Mouse (Mus musculus) right cerebral cortex, postnatal 36 days (tissue): ENCODE results near the gene Zdhhc16.

Source experiments
- DNase-seq, 2 experiments: peaks; one replicate each; pipeline ENCODE4 v3.0.0; 2022; ENCODE audit warnings: low spot score in 2 of 2, mixed read lengths in 1 of 2

Gene Zdhhc16

DNA sequence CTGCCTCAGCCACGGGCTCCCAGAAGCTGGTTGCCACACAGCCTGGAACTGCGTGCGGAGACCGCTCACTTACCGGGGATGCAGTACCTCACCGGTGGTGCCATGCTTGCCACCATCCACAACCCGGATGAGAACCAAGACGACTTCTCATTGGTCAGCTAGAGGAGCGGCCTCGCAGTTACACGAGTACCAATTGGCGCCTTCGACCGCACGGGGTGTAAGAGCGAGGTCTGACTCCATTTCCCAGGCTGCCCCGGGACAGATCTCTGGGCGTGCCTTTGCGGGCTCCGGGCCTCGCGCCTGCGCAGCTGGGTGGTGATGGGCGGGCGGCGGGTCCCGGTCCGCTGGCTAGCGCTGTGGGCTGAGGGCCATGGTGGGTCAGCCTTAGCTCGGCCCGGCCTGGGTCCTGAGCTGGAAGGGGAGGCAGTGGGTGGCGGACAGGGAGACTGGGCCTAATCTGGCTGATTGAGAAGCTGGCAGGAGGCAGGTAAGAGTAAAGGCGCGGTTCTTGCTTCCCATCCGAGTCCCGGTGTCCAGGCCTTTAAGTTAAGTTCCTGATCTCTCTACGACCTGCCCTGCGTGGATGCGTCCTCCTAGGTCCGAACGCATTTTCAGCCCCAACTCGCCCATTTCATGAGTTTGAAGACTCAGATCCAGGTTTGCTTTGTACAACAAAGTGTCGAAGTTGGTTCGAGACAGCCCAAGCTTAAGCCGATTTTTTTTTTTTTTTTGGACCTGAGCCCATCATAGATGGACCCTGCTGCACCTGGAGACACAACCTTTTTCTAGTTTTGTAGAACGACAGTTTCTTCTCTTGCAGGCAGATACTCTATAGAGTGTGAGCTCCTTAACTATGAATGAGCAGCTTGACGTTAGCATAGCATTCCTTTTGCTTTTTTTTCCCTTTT is at the start of gene Zdhhc16, which contains the start of gene Exosc1:
Zdhhc16 (plus strand) TSS at position 302 of the 908 bp plus-strand sequence.
Exosc1 (minus strand) TSS at position 245 of the 908 bp plus-strand sequence.
- DNase-seq = peak; percentile 99

DNA sequence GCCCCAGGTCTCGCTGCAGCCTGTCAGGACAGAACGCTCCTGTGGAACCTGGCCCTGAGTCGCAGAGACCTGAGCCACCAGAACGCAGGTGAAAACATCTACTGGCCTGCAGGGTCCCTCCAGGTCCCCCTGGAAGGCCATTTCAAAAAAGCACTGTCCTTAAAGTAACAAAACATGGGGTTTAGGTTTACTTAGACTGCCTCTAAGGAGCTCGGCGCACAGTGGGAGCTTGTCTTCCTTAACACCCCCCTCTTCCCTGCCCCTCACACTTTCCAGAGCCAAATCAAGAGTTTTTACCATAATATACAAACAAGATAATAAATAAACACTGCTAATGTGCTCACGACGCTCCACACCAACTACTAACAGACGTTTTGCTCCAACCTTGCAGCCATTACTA is 49.4 kb upstream of the Zdhhc16 start:
- DNase-seq = no peak

DNA sequence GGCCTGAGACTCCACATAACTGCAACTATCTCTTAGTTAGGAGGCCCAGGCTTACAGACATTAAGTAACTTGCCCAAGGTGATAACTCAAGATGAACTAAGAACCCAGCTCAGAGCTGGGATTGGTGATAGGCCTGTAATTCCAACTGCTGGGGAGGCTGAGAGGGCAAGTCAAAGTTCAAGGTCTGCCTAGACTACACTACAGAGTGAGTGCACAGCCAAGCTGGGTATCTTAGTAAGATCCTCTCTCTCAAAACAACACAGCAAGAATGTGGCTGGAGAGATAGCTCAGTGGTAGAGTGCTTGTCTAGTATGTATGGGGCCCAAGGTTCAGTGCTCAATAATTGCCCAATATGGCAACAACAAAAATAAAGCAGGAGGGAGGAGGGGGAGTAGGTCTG is 45.1 kb upstream of the Zdhhc16 start:
- DNase-seq = no peak

DNA sequence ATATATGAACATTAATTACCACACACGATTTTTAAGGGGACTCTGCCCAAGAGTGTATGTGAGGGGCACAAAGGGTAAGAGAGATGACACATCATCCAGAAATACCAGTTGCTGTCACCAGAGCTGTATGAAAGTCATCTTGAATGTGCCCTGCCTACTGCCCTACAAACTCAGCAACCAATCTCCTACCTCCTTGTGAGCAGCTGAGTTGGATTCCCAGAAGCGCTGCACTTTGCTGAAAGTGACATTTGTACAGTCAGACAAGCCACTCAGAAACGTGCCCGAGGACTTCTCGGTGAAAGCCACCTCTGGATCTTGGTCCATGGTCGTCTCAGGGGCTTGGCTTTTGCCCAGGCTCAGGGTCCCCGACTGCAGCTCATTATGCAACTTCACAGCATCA is 38.3 kb upstream of the Zdhhc16 start:
- DNase-seq = no peak

DNA sequence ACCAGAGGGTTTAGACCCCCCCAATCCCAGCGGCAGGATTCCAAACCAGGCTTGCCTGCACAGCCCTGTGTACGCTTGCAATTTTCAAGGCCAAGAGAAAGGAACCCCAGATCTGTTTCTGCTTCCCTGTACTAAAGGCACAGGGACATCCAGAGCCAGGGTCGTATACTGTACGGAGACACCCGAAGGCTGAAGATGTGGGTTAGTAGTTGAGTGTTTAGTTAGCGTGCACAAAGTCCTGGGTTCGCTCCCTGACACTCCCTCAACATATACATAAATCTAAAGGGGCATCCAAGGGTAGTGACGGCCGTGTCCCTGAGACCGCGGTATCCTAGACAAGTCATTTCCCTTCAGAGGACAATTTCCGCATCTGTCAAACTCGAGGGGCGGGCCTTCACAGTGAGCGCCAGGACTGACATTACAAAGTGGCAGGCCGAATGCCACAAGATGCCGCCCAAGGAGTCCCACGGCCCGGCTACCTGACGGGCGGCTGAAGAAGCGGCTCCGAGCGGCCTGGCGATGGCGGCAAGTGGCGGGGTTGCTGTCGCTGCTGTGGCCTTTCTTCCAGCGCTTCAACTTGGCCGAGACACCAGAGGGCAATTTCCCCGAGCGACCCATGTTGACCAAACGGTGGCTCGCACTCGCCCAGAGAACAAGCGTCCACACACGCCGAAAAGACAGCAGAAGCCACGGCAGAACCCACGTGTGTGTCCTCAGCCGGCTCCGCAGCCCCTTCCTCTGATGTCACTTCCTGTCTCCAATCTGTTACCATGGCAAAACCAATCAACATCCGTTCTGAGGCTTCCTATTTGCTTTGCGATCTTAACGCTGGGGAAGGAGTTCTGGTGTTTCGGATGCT is 37.6 kb upstream of the Zdhhc16 start, which contains the start of gene Rrp12:
Rrp12 (minus strand) TSS at position 714 of the 859 bp plus-strand sequence.
- peak; percentile 74 to 86 for DNase-seq

DNA sequence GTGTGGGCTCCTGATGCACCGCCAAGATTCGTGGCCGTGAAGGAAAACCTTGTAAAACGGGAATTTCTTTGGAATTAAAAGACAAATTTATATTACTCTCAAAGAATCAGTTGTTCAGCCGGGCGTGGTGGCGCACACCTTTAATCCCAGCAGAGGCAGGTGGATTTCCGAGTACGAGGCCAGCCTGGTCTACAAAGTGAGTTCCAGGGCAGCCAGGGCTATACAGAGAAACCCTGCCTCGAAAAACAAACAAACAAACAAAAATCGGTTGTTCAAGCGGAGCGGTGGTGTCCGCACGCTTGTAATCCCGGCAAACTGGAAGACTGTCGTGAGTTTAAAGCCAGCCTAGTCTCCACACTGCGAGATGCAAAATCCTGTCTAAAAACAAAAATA is 37.0 kb upstream of the Zdhhc16 start:
- no peak for DNase-seq

DNA sequence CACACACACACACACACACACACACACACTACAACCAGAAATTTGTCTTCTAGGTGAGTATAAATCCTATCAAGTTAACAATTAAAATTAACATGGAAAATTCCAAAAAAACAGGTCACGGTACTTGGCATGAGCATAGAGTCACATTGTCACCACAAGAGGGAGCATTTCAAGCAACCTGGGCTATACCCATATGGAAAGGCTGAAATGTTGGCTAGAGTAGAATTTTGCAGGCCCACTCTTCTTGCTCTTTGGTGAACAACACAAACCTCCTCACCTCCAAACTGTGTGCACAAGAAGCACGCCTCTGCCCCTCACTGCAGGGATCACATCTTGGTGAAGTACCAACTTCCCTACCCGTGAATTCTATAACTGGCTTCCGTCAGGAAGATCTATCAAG is 34.4 kb upstream of the Zdhhc16 start:
- no peak for DNase-seq

DNA sequence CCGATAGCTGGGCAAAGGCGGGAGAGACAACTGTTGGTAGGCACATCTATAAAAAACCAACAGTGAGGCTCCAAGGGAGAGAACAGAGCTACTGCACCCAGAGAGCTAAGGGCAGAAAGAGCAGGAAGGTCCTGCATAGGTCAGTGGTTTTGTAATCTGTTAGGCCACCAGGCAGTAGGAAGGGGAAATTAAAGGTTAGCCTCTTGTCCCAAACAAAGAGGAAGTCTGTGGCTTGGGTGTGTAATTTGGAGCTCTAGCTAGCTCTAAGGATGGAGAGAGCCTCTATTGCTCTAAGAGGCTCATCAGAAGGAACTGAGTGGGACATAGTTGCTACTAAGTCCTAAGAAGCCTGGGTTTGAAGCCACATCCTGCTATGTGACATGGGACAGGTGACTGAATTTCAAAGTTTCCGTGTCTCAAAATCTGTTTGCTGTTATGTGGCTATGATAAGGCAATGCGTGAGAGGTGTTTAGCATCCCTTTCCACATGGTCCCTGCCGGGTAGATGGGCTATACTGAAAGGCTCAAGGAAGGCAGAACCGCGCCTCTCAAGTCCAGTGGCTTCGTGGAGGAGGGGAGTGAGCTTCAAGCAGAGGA is 32.7 kb upstream of the Zdhhc16 start:
- no peak for DNase-seq

DNA sequence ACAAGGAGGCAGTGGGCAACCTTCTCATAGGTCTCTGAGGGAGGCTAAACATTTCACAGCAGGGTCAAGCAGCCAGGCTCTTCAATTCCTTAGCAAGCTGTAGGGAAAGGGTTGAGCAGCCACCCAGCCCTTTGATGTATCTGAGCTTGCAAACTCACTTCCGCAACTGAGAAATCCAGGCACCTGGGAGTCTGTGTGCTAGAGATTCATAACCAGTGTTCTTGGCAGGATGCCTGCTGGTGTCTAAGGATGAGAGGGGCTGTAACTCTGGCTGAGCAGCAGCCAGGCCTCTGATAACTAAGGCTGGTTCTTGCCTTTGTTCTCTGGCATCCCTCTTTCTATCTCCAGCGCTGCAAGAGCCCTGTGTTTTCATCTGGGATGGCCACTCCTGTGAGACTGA is 31.6 kb upstream of the Zdhhc16 start:
- no peak for DNase-seq

DNA sequence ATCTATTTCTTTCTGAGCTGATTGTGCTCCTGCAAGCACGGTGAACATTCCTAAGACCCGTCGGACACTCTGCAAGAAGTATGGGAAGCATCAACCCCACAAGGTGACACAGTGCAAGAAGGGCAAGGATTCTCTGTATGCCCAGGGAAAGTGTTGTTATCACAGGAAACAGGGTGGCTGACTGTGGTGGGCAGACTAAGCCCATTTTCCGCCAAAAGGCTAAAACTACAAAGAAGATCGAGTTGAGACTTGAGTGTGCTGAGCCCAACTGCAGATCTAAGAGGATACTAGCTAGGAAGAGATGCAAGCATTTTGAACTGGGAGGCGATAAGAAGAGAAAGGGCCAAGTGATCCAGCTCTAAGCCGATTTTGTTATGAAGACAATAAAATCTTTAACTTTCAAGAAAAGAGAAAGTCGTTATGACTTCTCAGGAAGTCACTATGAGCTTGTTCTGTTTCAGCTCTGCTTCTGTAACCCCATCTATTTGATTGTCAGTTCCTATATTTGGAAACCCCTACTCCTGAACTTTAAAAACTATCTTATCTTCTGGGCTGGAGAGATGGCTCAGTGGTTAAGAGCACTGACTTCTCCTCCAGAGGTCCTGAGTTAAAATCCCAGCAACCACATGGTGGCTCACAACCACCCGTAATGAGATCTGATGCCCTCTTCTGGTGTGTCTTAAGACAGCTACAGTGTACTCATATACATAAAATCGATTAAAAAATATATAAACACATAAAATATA is 30.3 kb upstream of the Zdhhc16 start:
- no peak for DNase-seq

DNA sequence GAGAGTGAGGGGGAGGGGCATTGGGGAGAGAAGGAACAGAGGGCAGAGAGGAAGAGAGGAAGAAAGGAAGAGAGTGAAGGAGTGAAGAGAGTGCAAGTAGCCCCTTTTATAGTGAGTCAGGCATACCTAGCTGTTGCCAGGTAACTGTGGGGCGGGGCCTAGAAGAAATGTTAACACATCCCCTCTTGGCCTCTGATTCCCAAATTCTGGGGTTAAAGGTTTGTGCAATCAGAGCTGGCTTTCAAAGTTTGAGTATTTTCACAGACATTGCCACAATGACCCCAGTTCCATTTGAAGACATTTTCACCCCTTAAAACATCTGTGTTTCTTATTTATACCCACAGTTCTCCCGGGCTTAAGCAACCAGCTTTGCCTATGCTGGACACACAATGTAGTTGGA is 28.0 kb upstream of the Zdhhc16 start:
- DNase-seq = no peak

DNA sequence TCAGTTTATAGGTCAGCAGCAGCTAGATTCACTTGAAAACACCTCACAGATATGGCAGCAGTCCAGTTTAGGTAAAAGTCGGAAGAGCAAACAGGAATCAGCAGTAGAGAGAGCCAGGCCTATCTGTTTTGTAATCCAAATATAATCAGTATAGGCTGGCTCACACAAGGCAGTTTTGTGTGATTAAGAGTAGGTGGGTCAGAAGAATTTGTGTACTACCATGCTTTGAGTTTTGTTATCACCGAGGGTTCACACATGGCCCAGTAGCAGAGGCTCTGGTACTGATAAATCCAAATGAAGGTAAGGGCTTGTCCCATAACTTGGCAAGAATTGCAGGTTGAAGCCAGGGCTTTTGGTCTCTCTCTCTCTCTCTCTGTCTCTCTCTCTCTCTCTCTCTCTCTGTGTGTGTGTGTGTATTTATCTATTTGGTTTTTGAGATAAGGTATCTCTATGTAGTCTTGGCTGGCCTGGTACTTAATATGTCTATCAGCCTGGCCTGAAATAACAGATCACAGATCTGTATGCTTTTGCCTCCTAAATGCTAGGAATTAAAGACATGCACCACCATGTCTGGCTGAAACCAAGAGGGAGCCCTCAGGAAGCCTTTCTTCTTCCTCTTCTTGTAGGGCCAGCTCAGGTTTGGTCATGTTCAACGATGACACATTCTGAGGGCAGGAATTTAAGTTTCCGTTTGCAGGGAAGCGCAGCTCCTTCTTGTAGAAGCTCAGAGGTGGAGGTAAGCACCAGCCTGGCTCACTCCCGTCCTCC is 26.8 kb upstream of the Zdhhc16 start:
- DNase-seq = no peak

DNA sequence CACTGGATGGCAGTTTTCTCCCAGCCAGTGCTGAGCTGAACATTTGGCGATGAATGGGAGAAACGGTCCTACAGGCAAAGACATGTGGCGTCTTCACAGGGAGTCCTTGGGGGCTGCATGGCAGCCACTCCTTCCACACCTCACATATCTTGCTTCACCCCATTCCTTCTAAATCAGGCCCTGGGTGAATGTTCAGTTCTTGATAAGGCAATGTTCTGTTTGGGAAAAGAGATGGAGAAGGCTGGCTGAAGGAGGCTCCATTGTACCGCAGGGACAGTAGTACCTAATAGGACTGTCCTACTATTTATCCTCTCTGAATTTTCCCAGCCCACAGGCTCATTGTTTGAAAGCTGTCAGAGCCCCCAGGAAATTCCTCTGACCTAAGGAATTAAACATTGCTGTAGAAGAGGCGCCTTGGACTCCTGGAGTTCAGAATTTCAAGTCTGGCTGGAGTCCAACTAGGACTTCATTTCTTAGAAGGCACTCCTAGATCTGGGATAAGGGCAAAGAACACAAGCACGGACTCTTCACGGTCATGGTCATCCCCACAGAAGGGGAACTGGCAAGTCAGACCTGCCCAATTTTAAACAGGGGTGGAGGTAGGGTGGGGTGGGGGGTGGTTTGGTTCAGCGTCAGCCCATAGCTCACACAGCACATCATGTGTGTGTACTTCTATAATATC is 26.1 kb upstream of the Zdhhc16 start:
- DNase-seq = no peak

DNA sequence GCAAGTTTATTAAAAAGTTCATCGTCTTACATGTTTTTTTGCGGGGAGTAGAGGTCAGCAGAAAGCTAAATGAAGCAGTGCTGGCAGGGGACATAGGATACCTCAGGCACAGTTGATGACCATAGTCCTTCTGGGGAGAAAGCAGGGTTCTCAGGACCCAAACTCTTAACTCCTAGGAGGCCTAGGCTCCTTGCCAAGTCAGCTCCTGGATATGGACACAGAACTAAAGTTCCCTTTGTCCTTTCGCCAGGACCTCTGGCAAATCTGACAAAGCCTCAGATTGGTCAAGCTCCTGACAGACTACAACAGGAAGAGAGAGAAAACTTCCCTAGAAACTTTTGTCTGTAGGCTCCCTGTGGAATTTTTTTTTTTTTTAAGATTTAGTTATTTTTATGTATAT is 24.5 kb upstream of the Zdhhc16 start:
- no peak for DNase-seq

DNA sequence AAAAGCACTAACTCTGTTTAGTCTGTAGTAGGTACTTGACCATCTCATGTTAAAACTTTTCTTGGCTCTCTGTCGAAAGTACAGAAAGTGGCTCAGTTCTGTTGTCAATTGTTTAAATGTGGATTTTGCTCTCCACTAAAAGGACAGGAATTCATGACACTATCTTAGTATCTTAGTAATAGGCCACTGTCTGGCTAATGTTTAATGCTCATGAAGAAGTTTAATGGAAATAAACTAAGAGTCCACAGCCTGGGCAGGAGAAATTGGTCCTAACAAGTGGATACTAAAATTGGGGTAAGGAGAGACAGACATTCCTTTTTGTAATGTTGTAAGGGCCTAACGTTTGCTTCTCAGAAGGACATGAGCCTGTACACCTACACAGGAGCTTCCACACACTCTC is 22.9 kb upstream of the Zdhhc16 start:
- DNase-seq = no peak

DNA sequence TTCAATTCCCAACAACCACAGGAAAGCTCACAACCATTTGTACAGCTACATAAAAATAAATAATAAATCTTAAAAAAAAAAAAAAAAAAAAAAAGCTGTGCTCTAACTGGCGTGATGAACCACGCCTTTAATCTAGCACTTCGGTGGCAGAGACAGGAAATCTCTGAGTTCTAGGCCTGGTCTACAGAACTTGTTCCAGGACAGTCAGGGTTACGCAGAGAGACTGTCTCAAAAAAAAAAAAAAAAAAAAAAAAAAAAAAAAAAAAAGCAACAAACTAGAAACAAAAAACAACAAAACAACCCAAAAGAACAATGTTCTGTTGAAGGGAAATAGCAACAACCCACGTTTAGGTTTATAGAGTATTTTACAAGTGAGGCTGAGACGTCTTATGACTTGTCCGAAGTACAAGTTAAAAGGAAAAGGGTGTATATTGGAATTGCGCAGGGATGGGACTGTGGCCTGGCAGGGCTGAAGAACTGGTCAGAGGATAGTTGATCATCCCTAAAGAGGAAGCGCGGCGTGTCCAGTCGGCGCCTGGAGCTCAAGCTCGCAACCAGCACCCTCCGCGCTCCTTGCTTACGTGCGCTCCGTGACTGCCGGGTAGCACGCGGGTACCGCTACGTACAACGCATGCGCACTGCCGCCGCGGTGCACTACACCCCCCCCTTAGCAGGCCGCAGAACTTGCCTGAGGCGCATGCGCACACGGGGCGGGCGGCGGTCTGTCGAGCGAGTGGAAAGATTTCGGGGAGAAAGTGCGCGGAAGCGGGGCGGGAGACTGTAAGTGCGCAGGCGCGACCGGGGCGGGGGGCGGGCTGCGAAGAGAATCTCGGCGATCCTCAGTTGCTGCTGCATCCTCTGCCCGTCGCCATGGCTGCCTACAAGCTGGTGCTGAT is 21.9 kb upstream of the Zdhhc16 start, which contains the start of gene Pgam1:
Pgam1 (plus strand) TSS at position 746 of the 896 bp plus-strand sequence.
- peak; percentile 93 to 95 for DNase-seq

DNA sequence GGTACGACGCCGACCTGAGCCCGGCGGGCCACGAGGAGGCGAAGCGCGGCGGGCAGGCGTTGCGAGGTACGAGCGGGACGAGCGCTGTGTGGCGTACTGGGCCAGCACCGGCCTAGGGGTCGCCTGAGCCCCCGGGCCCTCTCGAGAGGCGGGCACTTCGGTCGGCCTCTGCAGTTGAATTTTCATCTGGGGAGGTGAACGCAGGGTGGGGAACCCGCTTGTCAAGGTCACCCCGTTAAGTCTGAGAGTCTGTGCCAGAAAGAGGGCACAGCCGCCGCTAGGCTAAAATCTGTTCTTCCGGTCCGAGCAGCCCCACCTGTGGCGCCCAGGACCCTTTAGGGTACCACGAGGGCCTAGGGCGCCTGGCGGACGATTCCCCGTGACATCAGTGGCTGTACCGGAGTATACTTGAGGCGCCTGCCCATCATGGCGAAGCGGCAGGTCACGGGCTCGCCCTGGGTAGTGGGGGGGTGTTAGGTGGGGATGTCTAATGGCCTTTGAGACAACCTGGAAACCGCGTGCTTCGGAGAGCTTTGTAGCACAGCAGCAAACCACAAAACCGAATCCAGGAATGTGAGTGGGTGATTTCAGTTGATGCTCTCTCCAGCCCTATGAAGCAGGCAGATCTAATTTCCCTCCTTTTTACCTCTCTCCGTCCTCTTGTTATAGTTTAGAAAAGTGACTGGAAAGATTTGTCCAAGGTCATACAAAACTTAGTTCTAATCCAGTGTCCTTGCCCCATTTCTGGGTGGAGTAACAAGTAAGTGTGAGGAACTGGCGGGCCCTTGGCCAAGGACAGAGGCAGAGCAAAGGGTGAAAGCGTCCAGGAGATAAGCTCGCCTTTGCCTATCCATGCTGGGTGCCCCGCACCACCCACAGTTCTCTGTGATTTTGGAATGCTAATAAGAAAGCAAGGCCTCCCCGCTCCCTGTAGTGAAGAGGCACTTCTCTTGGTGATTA is 20.9 kb upstream of the Zdhhc16 start:
- peak in 1 of 2 experiments; percentile 39 for DNase-seq
